Mouse (Mus musculus): Measurements from ENCODE around the gene Gm4788.
"Not testable (repeated sequence)": the region's sequence is repeated elsewhere in the genome, so short reads cannot be mapped to it uniquely, and the experiment has no call there.

- not testable (repeated sequence) for TF ChIP-seq CTCF (IDR thresholded peaks at IDR 0.05; ENCODE audit: low read depth, low read length); POLR2A (IDR thresholded peaks at IDR 0.05; ENCODE audit: extremely low read depth, insufficient read depth, low read length)
These were observed 64.4 kb downstream of the Gm4788 start for GRCm38 (mm10) chr1:139716681-139717080.
